Mouse (Mus musculus) midbrain, embryonic 13.5 days (tissue): ENCODE measurements around the gene Fli1. TPM values are rescaled to one million over a fixed set of nuclear protein-coding genes. Genes with fewer than 3 reads are reported as not detected.
A peak's percentile ranks its signal among the peaks of the same experiment; 100 is the strongest.

Experiments
- ATAC-seq: fragments of 200-750 bp; cut with Nextera tagmentation; 2 replicates; pipeline ENCODE4 v1.8.0; 2017; ENCODE audit warnings: mild to moderate bottlenecking, moderate TSS enrichment, moderate library complexity
- H3K27ac ChIP-seq: fragments of 300-500 bp; sonication (generic); 2 replicates; pipeline ENCODE4 v1.5.1; 2015; ENCODE audit warnings: inconsistent platforms, mild to moderate bottlenecking, moderate library complexity
- H3K27me3 ChIP-seq: fragments of 300-500 bp; sonication (generic); 2 replicates; pipeline ENCODE4 v1.6.1; 2015; ENCODE audit warnings: mild to moderate bottlenecking, inconsistent platforms
- H3K36me3 ChIP-seq: fragments of 300-500 bp; sonication (generic); 2 replicates; pipeline ENCODE4 v1.6.1; 2015; ENCODE audit warnings: mild to moderate bottlenecking, inconsistent platforms
- H3K4me1 ChIP-seq: fragments of 300-500 bp; sonication (generic); replicated peaks from 2 replicates; pipeline ENCODE4 v1.6.1; 2015; ENCODE audit warnings: inconsistent platforms
- H3K4me2 ChIP-seq: fragments of 300-500 bp; sonication (generic); replicated peaks from 2 replicates; pipeline ENCODE4 v1.6.1; 2015; ENCODE audit warnings: moderate library complexity, mild to moderate bottlenecking, inconsistent platforms
- H3K4me3 ChIP-seq: fragments of 300-500 bp; sonication (generic); replicated peaks from 2 replicates; pipeline ENCODE4 v1.5.1; 2015; ENCODE audit warnings: mild to moderate bottlenecking, inconsistent platforms
- H3K9ac ChIP-seq: fragments of 300-500 bp; sonication (generic); replicated peaks from 2 replicates; pipeline ENCODE4 v1.6.1; 2015; ENCODE audit warnings: mild to moderate bottlenecking, inconsistent platforms
- H3K9me3 ChIP-seq: fragments of 300-500 bp; sonication (generic); 2 replicates; pipeline ENCODE4 v1.6.1; 2016; ENCODE audit warnings: mild to moderate bottlenecking, inconsistent platforms
- WGBS: fragments of 180-500 bp; shearing (Covaris S2); methylation state at CpG from one replicate; pipeline ENCODE4 v1.1.7; 2015; 5-methylcytosine and 5-hydroxymethylcytosine counted together
- polyA plus RNA-seq: library from polyadenylated mRNA; unstranded; fragments of >200 nt; fragmentation: Nextera tagmentation; extraction: Ambion mirVana; gene quantifications from 2 replicates; pipeline ENCODE4 v1.2.1, GENCODE M21; 2015

Gene Fli1
- polyA plus RNA-seq, 1 experiment from 2014 or later: 7.1 TPM

DNA sequence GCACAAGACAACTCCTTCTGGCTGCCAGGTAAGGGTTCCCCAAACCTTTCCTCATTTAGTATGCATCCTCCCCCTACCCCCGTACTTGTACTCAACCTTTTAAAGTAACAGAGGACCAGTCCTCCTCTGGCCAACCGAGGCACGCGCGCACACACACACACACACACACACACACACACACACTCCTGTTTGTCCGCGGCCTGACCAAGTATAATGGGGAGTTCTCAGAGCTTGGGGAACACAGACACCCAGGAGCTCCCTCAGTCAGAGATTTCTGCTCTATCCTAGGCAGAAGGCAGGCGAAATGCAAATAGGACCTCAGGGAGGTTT, 134.0 kb downstream of the Fli1 start:
- Histone ChIP-seq H3K4me2 (peak overlapping the region; percentile 95), H3K4me3 (peak overlapping the region; percentile 51), H3K36me3 (no peaks in the 10 kb centered on the region), H3K9ac (peak overlapping the region; percentile 77), H3K27ac (no peak overlapping the region), H3K4me1 (peaks cover 12% of the 10 kb centered on the region), H3K9me3 (no peaks in the 10 kb centered on the region), H3K27me3 (peaks cover 45% of the 10 kb centered on the region)
- peak; percentile 49 for ATAC-seq
- WGBS: 12% methylated on average over 8 of the region's 8 CpGs

DNA sequence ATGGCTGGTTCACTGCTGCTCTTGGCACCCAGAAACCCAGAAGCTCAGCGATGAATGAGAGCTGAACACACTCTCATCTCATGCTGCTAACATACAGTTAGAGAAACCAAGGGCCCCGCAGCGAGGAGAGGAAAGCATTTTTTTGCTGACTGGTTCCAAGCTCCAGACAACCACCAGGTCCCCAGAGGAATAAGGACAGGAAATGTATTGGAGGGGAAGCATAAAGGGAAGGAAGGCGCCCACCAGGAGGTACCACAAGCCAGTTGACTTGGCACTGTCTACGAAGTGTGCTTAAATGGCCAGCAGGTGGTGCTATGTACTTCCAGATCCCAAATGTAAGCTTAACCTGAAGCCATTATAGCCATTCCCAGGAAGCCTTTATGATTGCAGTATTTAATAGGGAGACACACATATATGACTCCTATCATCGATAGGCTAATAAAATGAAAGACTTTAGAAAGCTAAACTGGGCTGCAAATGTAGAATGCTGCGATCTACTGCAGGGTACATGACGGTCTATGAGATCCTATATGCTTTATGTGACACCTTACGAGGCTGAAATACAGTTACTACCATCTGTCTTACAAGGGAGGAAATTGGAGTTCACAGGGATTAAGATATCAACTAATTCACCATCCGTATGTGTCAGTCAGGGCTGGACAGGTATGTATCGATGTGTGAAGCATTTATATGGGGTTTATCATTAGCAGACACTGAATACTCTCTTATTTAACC, 137.3 kb downstream of the Fli1 start:
- H3K27me3 ChIP-seq: peaks cover 32% of the 10 kb centered on the region

DNA sequence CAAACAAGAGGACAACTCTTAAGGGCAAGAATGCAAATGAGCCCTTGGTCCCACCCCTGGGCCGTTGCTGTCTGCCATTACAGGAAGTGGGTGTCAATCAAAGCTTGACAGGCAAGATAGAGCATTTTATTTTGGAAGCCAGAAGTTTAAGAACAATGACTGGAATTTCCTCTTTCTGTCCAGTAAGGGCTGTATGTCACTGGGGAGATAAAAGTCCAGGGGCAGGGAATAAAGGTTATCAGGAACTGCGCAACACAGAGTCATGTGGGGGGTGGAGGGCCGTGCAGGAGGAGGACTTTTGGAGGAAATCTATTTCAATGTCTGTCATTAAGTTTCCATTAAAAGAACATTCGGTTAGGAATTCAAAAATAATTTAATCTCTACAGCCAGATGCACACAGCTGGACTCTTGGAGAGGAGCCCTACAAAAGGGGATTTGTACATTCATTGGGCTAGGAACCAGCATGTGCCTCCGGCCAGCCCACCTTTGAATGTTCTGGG, 141.9 kb downstream of the Fli1 start:
- no peak for ATAC-seq
- Histone ChIP-seq H3K9me3 (no peaks in the 10 kb centered on the region), H3K9ac (no peak overlapping the region), H3K4me2 (no peak overlapping the region), H3K36me3 (no peaks in the 10 kb centered on the region), H3K27ac (no peak overlapping the region), H3K27me3 (peaks cover 5% of the 10 kb centered on the region; the same call in 1 of the 2 replicates), H3K4me3 (no peak overlapping the region), H3K4me1 (no peaks in the 10 kb centered on the region)
- WGBS: 77% methylated on average over 5 of the region's 5 CpGs

More for the DNA sequence above, 137.3 kb downstream of the Fli1 start:
- H3K4me1 ChIP-seq: peaks cover 12% of the 10 kb centered on the region
- no peaks in the 10 kb centered on the region for H3K9me3 ChIP-seq
- 40% methylated on average over 11 of the region's 11 CpGs for WGBS
- H3K27ac ChIP-seq: no peak overlapping the region
- no peak overlapping the region for H3K9ac ChIP-seq
- H3K36me3 ChIP-seq: no peaks in the 10 kb centered on the region
- H3K4me3 ChIP-seq: no peak overlapping the region
- peak; percentile 64 for ATAC-seq
- no peak overlapping the region for H3K4me2 ChIP-seq

DNA sequence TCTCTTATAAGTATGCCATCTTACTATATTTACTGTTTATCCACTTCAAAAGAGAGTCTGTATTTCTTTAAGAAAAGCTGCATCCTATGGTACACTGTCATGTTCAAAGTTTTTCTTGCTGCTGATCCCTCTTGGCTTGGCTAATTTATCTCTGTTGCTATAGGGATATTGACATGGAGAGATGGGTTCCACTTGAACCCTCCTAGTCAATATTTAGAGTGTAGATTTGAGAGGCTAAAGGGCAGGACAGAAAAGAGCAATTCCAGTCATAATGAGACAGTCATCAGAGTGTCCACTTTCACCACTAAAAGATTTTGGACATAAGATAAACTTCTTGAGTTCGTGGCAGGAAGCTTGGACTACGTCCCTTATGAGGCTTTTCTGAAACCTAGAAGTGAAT, 142.4 kb downstream of the Fli1 start:
- no peak overlapping the region for H3K27ac ChIP-seq
- no peaks in the 10 kb centered on the region for H3K4me1 ChIP-seq
- H3K9ac ChIP-seq: no peak overlapping the region
- H3K9me3 ChIP-seq: no peaks in the 10 kb centered on the region
- peaks cover 5% of the 10 kb centered on the region; the same call in 1 of the 2 replicates for H3K27me3 ChIP-seq
- no peak overlapping the region for H3K4me3 ChIP-seq
- H3K36me3 ChIP-seq: no peaks in the 10 kb centered on the region
- no peak overlapping the region for H3K4me2 ChIP-seq
- 89% methylated on average over 2 of the region's 2 CpGs for WGBS
- ATAC-seq: no peak

DNA sequence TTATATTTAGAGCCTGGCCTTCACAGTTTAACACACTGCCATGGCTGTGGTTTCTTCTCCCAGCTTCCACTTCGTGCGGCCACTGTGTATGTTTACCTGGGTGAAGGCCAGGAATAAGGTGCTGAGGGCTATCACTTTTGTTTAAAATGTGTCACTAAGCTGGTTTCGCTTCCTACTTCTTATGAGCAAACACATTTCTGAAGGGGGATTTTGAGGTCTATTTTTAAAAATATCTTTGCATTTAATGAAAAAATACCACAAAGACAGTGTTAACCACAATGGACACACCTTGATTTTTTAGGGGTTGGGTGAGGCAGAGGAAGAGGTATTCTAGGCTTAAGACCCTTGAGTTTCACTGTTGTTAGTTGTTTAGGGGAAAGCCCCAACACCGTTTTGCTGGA, 147.9 kb downstream of the Fli1 start:
- Histone ChIP-seq H3K4me2 (no peak overlapping the region), H3K27me3 (no peaks in the 10 kb centered on the region), H3K9ac (no peak overlapping the region), H3K4me3 (no peak overlapping the region), H3K4me1 (no peaks in the 10 kb centered on the region), H3K36me3 (no peaks in the 10 kb centered on the region), H3K27ac (no peak overlapping the region), H3K9me3 (no peaks in the 10 kb centered on the region)
- no peak for ATAC-seq
- WGBS: 94% methylated on average over 4 of the region's 4 CpGs

DNA sequence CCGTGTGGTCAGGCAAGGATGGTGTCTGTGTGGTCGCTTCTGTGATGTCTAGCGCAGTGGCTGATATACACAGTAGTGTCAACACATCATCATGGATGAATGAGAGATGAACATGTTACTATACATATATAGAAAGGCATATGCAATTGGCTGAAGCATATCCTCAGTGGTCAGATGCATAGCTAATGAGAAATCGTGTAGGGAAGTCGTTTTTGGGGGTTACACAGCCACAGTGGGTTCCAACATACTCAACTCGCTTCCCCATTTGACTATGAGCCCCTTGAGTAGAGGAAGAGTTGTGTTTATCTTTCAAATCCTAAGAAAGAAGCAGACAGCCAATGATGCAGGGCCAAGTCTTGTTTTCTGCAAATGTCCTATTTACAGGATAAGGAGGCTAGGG, 149.9 kb downstream of the Fli1 start:
- H3K27me3 ChIP-seq: no peaks in the 10 kb centered on the region
- H3K9me3 ChIP-seq: no peaks in the 10 kb centered on the region
- H3K4me3 ChIP-seq: no peak overlapping the region
- H3K27ac ChIP-seq: no peak overlapping the region
- no peak for ATAC-seq
- no peaks in the 10 kb centered on the region for H3K36me3 ChIP-seq
- no peaks in the 10 kb centered on the region for H3K4me1 ChIP-seq
- H3K9ac ChIP-seq: no peak overlapping the region
- WGBS: 81% methylated on average over 6 of the region's 6 CpGs
- H3K4me2 ChIP-seq: no peak overlapping the region

DNA sequence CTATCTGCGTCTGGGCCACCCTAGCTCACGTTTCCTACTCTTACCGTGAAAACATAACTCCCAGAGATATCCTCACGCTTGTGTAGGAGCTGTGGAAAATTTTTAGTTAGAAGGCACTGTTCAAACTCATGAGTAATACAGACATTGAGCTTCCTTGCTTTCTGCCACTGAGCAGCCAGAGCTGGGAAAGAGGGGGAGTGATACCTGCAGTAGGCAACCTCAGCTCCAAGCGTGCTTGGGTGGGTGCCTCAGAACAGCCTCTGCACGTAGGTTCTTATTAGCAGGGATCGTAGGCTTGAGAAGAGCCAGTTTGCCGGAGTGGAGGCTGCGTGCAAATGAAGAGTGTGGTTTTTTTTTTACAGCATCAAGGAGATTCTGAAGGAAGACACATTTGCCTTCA, 151.0 kb downstream of the Fli1 start:
- Histone ChIP-seq H3K9me3 (no peaks in the 10 kb centered on the region), H3K4me3 (no peak overlapping the region)
- WGBS: 85% methylated on average over 9 of the region's 9 CpGs

DNA sequence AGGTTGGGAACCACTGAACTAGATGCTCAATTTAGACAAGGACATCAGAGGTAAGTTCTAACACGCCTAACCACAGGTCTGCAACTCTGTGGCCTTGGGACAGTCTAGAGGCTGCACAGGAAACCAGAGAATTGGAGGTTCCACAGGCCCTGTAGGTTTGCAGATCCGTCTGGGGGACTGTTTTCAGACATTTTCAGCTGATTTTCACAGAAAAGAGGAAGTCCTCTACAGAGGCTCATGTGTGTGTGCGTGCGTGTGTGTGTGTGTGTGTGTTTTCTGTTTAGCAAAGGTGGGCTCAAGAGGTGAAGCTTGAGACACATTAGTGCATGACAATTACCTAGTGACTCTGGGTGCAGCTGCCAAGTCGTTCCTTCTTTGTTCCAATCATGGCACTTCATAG, 151.6 kb downstream of the Fli1 start:
- H3K4me3 ChIP-seq: no peak overlapping the region
- ATAC-seq: no peak
- 84% methylated on average over 5 of the region's 5 CpGs for WGBS

More for the DNA sequence above, 151.0 kb downstream of the Fli1 start:
- Histone ChIP-seq H3K4me1 (no peaks in the 10 kb centered on the region), H3K4me2 (no peak overlapping the region), H3K27me3 (no peaks in the 10 kb centered on the region), H3K9ac (no peak overlapping the region), H3K36me3 (no peaks in the 10 kb centered on the region), H3K27ac (no peak overlapping the region)
- no peak for ATAC-seq

DNA sequence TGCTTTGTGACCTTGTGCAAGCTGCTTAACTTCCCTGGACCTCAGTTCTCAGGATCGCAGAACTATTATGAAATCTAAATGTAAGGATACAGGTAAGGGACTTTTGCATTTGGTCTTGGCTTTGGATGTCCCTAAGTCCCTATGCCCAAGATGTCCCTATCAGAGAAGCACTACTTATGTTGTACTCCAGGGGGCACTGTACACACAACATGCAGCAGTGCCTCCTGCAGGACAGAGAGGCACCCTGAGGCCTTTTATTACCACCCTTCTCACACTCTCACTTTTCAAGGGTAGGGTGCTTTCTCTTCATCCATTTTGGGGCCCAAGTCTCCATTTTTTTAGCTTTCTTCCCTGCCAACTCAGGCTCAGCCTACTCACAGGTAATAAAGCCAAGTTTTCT, 154.5 kb downstream of the Fli1 start:
- Histone ChIP-seq H3K9ac (no peak overlapping the region), H3K9me3 (no peaks in the 10 kb centered on the region), H3K27ac (no peak overlapping the region), H3K4me1 (no peaks in the 10 kb centered on the region), H3K4me3 (no peak overlapping the region), H3K4me2 (no peak overlapping the region), H3K36me3 (no peaks in the 10 kb centered on the region), H3K27me3 (no peaks in the 10 kb centered on the region)
- WGBS: 96% methylated on average over 1 of the region's 1 CpGs
- ATAC-seq: no peak

More for the DNA sequence above, 151.6 kb downstream of the Fli1 start:
- Histone ChIP-seq H3K9me3 (no peaks in the 10 kb centered on the region), H3K36me3 (no peaks in the 10 kb centered on the region), H3K4me1 (no peaks in the 10 kb centered on the region), H3K27ac (no peak overlapping the region), H3K27me3 (no peaks in the 10 kb centered on the region), H3K9ac (no peak overlapping the region), H3K4me2 (no peak overlapping the region)

DNA sequence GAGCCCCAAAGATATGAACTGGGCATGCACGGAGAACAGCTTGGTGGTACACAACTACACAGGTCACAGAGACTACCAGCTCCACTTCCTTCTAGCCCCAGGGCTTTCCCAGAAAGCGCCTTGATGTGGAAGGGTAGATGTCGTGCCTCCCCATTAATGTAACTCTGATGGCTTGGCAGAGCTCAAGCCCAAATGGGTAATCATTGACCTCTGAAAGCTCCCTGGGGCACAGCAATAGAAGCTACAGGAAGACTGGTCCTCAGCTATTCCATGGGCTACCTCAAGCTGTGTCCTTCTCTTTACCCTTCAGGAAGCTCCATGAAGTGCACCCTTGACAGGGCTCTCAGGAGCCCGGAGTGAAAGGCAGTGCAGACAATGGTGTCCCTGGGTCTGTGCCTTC, 157.8 kb downstream of the Fli1 start:
- Histone ChIP-seq H3K4me3 (no peak overlapping the region), H3K4me2 (no peak overlapping the region), H3K9me3 (no peaks in the 10 kb centered on the region), H3K4me1 (no peaks in the 10 kb centered on the region), H3K36me3 (no peaks in the 10 kb centered on the region), H3K9ac (no peak overlapping the region), H3K27me3 (no peaks in the 10 kb centered on the region), H3K27ac (no peak overlapping the region)
- WGBS: 81% methylated on average over 4 of the region's 4 CpGs
- no peak for ATAC-seq

DNA sequence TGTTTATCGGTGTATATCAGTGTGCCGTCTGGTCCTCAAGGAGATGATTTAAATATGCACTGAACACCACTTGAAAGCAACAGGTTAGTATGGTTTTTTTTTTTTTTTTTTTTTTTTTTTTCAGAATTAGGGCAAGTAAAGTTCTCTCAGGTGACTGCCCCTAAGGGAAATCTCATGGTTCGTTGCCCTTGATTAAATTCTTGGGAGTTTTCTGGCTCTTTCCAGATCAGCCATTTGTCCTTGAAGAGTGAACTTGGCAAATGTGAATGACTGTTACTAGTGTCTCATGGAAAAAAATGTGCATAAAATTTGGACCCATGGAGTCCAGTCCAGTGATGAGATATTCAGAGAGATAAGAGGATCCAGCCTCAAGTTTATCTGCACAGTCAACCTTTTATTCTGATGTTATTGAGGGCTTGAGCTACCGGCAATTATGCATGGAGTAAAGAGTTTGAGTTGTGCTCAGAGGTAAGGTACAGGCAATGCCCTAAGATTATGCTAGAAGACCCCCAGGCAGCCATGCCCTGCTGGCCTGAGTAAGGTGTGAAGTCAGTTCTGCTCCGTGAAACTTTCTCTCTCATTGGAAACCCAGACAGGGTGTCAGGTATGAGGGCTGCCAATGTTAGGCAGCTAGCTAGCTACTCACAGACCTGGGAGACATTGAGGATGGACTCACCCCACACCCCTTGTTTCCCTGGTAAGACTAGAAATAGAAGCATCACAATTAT, 165.6 kb downstream of the Fli1 start:
- Histone ChIP-seq H3K36me3 (no peaks in the 10 kb centered on the region), H3K9ac (no peak overlapping the region), H3K27me3 (no peaks in the 10 kb centered on the region), H3K4me1 (no peaks in the 10 kb centered on the region), H3K4me2 (no peak overlapping the region), H3K27ac (no peak overlapping the region), H3K4me3 (no peak overlapping the region), H3K9me3 (no peaks in the 10 kb centered on the region)
- no peak for ATAC-seq
- 92% methylated on average over 5 of the region's 5 CpGs for WGBS

DNA sequence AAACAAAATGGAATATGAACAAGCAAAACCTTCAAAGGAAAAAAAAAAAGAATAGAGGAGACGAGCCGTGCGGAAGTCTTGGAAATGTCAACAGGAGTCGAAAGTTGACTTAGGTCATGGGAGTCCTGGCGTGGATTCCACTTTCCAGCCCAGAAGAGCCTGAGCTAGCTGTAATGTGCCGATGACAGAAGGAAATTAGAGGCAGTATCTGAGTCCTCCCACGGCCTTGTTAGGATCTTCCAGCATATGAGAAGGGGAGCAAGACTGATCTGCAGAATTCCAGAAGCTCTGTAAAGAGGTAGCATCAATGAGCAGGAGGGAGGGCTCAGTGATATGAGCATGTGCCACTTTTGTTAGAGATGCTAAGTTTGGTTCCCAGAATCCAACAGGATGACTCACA, 166.6 kb downstream of the Fli1 start:
- no peak overlapping the region for H3K9ac ChIP-seq
- H3K4me3 ChIP-seq: no peak overlapping the region
- H3K9me3 ChIP-seq: no peaks in the 10 kb centered on the region
- no peak for ATAC-seq
- no peak overlapping the region for H3K27ac ChIP-seq
- H3K4me2 ChIP-seq: no peak overlapping the region
- WGBS: 92% methylated on average over 7 of the region's 7 CpGs
- H3K4me1 ChIP-seq: no peaks in the 10 kb centered on the region
- H3K36me3 ChIP-seq: no peaks in the 10 kb centered on the region
- H3K27me3 ChIP-seq: no peaks in the 10 kb centered on the region
